Mouse (Mus musculus) layer of hippocampus, postnatal 14 days (tissue): ENCODE results near the gene Klhl36. TPM values are rescaled to one million over a fixed set of nuclear protein-coding genes. Genes with fewer than 3 reads are reported as not detected.
"Not testable (repeated sequence)": the region's sequence is repeated elsewhere in the genome, so short reads cannot be mapped to it uniquely, and the experiment has no call there.

Experiments used
- DNase-seq, 2 experiments: peaks; one replicate each; pipeline ENCODE4 v3.0.0; 2021 to 2022; ENCODE audit warnings: low spot score in 2 of 2, mixed read lengths in 1 of 2
- total RNA-seq, 2 experiments: library from RNA; stranded (reverse); gene quantifications; 2 replicates each; pipeline ENCODE4 v1.2.3; 2021

Gene Klhl36
- total RNA-seq, 2 experiments from 2014 or later = 8.2 to 8.4 TPM

- DNase-seq = no peak
Measured at GRCm38 (mm10) chr8:119832931-119833330, 29.1 kb upstream of the Klhl36 start.

- DNase-seq = no peak
Measured at GRCm38 (mm10) chr8:119834676-119835075, 27.4 kb upstream of the Klhl36 start.

GRCm38 (mm10) chr8:119835270-119835669 is 26.8 kb upstream of the Klhl36 start:
- peak in 1 of 2 experiments; percentile 68 for DNase-seq

DNA sequence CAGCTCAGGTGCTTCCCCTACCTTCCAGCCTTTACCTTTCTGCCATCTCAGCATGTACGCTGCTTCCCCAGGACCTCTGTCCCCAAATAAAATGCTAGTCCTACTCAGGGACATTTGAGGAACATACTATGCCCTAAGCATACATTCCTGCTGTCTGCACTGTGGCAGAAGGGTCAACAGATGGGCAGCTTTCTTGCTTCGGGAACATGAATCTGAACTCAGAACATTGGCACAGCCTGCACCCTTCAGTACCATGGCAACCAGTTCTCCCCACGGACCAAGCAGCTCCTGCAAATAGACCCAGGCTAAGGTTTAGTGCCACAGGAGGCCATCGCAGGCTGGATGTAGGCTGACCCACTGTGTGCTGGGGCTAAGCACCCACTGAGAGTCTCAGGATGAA is 25.2 kb upstream of the Klhl36 start:
- no peak for DNase-seq

GRCm38 (mm10) chr8:119837553-119838071 is 24.5 kb upstream of the Klhl36 start:
- no peak for DNase-seq

DNA sequence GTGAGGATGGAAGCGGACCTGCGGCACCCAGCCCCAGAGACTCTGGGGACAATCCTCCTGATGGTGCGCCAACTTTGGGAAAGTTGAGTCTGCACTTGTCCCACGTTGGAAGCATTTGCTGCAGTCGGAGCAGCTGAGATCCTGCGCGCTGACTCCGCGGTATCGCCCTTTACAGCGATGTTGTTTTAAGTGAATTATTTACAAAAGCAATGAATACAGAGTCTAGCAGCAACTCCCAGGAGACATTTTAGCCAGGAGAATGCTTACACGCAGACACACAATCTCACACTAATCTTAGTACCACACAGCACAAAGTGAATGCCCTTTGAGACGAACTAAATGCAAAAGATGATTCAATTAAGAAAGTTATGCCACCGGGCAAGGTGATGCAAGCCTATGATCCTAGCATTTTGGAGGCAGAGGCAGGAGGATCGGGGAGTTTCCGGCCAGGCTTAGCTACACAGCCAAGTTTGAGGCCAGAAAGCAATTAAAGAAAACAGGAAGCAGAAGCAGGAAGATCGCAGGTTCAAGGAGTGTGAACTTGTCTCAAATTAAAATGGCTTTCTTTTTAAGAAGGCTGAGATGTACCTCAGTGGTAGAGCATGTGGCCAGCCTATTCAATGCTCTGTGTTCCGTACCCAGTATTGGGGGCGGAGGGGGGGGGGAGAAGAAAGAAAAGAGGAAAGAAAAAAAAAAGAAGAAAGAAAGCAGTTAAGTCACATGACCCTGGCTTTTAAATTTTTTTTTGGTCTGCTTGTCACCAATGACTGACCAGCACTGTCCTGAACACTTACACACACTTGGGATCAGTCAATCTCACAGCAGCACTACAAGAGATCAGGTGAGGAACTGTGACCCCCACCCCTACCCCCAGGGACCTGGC is 23.7 kb upstream of the Klhl36 start:
- DNase-seq = no peak

GRCm38 (mm10) chr8:119838983-119839340 is 23.1 kb upstream of the Klhl36 start:
- no peak for DNase-seq

DNA sequence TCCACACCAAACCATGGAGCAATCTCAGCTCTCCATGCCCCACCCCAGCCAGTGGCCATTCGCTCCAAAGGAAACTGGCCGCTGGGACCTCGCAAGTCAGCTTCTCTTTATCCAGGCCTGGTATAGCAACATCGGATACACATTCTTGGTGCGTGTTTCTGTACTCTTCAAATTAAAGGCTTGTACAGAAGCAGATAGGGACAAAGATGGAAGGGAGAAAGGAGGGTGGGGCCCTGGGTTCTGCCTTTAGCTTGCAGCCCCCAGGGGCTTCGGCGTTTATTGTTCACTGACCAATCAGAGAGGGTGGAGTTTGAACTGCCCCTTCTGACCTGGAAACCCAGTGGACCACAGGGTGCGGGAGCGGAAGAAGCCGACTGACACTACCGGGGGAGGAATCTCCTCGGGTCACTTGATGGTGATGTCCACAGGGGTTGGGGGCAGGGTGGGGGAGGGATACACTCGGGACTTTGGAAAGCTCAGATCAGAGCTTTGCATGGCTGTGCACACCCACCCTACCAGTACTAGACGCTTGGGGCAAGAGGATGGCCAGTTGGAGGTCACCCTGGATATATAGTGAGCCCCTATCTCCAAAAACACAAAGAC is 22.5 kb upstream of the Klhl36 start:
- DNase-seq = no peak

DNA sequence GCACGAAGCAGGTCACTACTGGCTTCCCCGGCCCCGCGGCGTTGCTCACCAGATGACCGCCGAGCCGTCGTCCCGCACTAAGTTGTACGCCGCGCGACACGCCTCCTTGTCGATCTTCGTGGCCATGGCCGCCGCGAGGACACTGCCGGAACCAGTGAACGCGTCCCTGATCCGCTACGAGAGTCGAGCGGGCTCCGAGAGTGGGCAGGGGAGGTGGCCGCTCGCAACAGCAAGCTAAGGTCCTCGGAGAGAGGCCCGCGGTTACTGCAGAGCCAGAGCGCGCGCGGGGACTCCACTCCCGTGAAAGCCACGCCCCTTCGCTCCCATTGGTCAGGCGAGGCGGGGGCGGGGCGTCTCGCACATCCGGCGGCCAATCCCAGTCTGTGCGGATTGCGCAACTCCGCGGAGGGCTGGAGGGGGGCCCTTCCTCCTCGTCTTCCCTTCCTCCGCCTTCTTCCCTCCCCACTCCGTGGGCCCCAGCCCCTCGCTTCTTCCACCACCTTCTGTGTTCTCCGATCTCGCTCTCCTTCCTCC is 21.7 kb upstream of the Klhl36 start, which contains the start of gene Cotl1:
TSS of gene Cotl1 (minus strand) at position 270 of the 534 bp plus-strand sequence.
- peak; percentile 97 to 98 for DNase-seq

- DNase-seq = no peak
Measured at GRCm38 (mm10) chr8:119840905-119841411, 21.1 kb upstream of the Klhl36 start.

DNA sequence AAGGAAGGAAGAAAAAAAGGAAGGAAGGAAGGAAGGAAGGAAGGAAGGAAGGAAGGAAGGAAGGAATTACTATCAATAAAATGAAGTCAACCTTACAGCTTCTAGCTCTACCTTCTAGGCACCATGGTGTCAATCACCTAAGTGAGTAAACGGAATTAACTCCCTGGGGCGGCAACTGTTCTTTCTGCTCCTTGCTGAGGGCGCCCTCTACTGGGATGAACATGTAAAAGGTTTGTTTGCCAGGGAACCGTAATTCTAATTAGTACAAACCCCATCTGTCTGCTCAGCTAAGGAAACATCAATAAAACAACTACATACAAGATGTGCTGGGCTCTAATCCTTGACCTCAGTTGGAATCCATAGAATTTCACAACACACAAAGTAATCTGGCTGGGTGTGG is 18.6 kb upstream of the Klhl36 start:
- DNase-seq = peak; percentile 80 to 93

DNA sequence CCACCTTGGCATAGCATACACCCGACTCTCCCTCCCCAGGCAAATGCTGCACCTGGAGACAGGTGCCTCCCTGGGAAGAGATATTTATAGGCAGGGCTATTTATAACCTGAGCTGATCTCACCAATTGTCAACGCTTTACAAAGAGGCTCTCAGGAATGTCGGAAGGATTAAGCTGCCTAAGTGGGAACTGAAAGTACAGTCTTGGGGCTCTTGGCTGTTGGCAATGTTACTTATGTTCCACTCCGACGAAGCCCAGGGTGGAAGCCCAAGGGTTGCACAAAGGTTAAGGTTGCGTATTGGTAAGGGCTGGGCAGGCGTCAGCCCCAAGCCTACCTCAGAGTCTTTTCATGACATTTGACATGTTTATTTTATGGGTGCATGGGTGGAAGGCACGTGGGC is 17.5 kb upstream of the Klhl36 start:
- no peak for DNase-seq

- DNase-seq = not testable (repeated sequence)
Measured at GRCm38 (mm10) chr8:119845741-119846140, 16.3 kb upstream of the Klhl36 start.

- no peak for DNase-seq
Measured at GRCm38 (mm10) chr8:119847232-119847922, 14.7 kb upstream of the Klhl36 start.

GRCm38 (mm10) chr8:119853521-119853920 is 8.5 kb upstream of the Klhl36 start:
- no peak for DNase-seq

DNA sequence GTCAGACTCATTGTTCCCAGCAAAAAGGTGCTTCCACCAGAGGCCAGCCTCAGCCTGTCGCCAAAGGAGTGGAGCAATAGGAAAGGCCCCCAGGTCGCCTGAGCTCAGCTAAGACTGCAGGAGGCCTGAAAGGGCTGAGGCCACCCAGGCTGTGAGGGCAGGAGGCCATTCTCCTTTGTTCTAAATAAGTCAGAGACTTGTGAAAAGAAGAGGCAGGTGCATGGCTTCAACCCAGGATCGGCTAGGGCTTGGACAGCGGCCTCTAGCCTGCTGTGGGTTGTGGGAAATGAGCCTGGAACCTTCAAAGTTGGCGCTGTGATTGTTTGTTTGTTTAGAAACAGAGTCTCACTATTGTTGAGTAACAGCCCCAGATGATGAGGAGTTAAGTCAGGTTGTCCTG is 8.0 kb upstream of the Klhl36 start:
- DNase-seq = no peak

DNA sequence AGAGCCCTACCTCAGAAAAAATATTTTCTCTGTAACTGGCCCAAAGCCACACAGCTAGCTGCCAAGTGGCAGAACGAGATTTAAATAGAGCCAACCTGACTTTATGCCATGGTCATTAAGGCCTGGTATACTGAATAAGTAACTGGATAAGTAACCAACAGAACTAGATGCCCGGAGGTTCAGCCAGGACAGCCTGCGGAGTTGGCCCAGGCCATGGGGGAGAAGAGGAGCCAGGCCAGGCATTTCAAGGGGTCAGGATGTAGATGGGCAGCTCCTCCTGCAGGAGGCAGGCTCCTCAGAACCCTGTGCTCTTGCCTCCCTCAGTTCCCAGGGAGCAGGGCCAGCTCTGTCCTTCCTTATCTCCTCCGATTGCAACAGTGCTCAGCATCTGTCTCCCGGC is 6.4 kb upstream of the Klhl36 start:
- DNase-seq = no peak

GRCm38 (mm10) chr8:119857767-119858166 is 4.3 kb upstream of the Klhl36 start:
- DNase-seq = no peak

GRCm38 (mm10) chr8:119862390-119862734 is 296 bp downstream of the Klhl36 start:
- no peak for DNase-seq

GRCm38 (mm10) chr8:119862749-119863148 is 683 bp downstream of the Klhl36 start:
- DNase-seq = no peak

- DNase-seq = no peak
Measured at GRCm38 (mm10) chr8:119869616-119870015, 7.5 kb downstream of the Klhl36 start.
